Mouse (Mus musculus) midbrain, embryonic 11.5 days (tissue): ENCODE measurements around the gene Mroh7. TPM values are rescaled to one million over a fixed set of nuclear protein-coding genes. Genes with fewer than 3 reads are reported as not detected.
"Not testable (repeated sequence)": the region's sequence is repeated elsewhere in the genome, so short reads cannot be mapped to it uniquely, and the experiment has no call there.

Experiments
- ATAC-seq: fragments of 200-750 bp; cut with Nextera tagmentation; 2 replicates; pipeline ENCODE4 v1.8.0; 2017; ENCODE audit warnings: moderate TSS enrichment, moderate library complexity; ENCODE audit not compliant: low FRiP score
- DNase-seq: peaks from one replicate; pipeline ENCODE4 v3.0.0; 2015; ENCODE audit warnings: low spot score; ENCODE audit errors: missing footprints
- H3K27ac ChIP-seq: fragments of 300-500 bp; sonication (generic); 2 replicates; pipeline ENCODE4 v1.5.1; 2014; ENCODE audit warnings: low read depth, low read length
- H3K27me3 ChIP-seq: fragments of 300-500 bp; sonication (generic); 2 replicates; pipeline ENCODE4 v1.6.1; 2014; ENCODE audit warnings: mild to moderate bottlenecking, low read length, moderate library complexity, mixed read lengths; ENCODE audit not compliant: control insufficient read depth, insufficient read depth
- H3K36me3 ChIP-seq: fragments of 300-500 bp; sonication (generic); 2 replicates; pipeline ENCODE4 v1.6.1; 2014; ENCODE audit warnings: mild to moderate bottlenecking, low read length, moderate library complexity, mixed read lengths; ENCODE audit not compliant: control insufficient read depth, insufficient read depth
- H3K4me1 ChIP-seq: fragments of 300-500 bp; sonication (generic); 2 replicates; pipeline ENCODE4 v1.6.1; 2014; ENCODE audit warnings: low read length; ENCODE audit not compliant: control insufficient read depth, insufficient read depth
- H3K4me2 ChIP-seq: fragments of 300-500 bp; sonication (generic); 2 replicates; pipeline ENCODE4 v1.6.1; 2014; ENCODE audit warnings: mild to moderate bottlenecking, moderate library complexity
- H3K4me3 ChIP-seq: fragments of 300-500 bp; sonication (generic); 2 replicates; pipeline ENCODE4 v1.5.1; 2014; ENCODE audit warnings: low read depth, low read length
- H3K9ac ChIP-seq: fragments of 300-500 bp; sonication (generic); 2 replicates; pipeline ENCODE4 v1.6.1; 2014; ENCODE audit warnings: low read length
- H3K9me3 ChIP-seq: fragments of 300-500 bp; sonication (generic); 2 replicates; pipeline ENCODE4 v1.6.1; 2016; ENCODE audit warnings: low read length; ENCODE audit not compliant: control insufficient read depth
- WGBS: fragments of 180-500 bp; shearing (Covaris S2); extraction: QIAGEN DNeasy Blood & Tissue Kit; methylation state at CpG from one replicate; pipeline ENCODE4 v1.1.7; 2014; 5-methylcytosine and 5-hydroxymethylcytosine counted together
- polyA plus RNA-seq: library from polyadenylated mRNA; unstranded; fragments of >200 nt; fragmentation: Nextera tagmentation; extraction: Ambion mirVana; gene quantifications from 2 replicates; pipeline ENCODE4 v1.2.1, GENCODE M21; 2014

Gene Mroh7
- polyA plus RNA-seq, 1 experiment from 2014 or later = 0.07 TPM

DNA sequence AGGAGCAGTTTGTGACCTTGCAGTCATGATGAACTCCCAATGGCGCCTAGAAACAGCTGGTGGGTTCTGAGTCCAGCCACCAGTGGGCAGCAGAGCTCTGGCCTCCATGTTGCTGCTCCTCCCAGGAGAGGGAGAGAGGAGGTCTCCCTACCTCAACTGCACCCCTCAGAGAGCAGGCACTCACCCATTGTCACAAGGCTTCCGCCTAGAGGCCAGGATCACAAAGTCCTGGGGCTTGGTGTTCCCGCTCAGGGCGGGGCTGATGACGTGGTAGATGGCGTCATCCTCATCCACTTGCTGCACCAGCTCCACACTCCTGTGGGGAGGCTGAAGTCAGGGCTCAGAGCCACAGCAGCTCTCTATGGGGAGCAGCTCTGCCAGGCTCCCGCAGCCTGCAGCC is 19.0 kb upstream of the Mroh7 start:
- H3K27me3 ChIP-seq = no peaks in the 10 kb centered on the region
- ATAC-seq (peak; percentile 89), DNase-seq (peak; percentile 98)
- peak overlapping the region; percentile 33; the same call in 1 of the 2 replicates for H3K9ac ChIP-seq
- peak overlapping the region; percentile 19 for H3K4me2 ChIP-seq
- WGBS = 6% methylated on average over 7 of the region's 7 CpGs
- H3K4me3 ChIP-seq = no peak overlapping the region
- no peaks in the 10 kb centered on the region for H3K9me3 ChIP-seq
- peaks cover 3% of the 10 kb centered on the region; the same call in 1 of the 2 replicates for H3K4me1 ChIP-seq
- no peak overlapping the region for H3K27ac ChIP-seq
- H3K36me3 ChIP-seq = no peaks in the 10 kb centered on the region

GRCm38 (mm10) chr4:106747001-106747580 is 16.4 kb upstream of the Mroh7 start:
- DNase-seq (peak; percentile 70), ATAC-seq (no peak)
- Histone ChIP-seq H3K27me3 (no peaks in the 10 kb centered on the region), H3K9me3 (no peaks in the 10 kb centered on the region), H3K36me3 (no peaks in the 10 kb centered on the region), H3K4me1 (peaks cover 3% of the 10 kb centered on the region; the same call in 1 of the 2 replicates), H3K4me3 (no peak overlapping the region), H3K9ac (no peak overlapping the region), H3K4me2 (no peak overlapping the region), H3K27ac (no peak overlapping the region)
- WGBS = 76% methylated on average over 1 of the region's 1 CpGs

- H3K36me3 ChIP-seq = no peaks in the 10 kb centered on the region
- H3K9me3 ChIP-seq = no peaks in the 10 kb centered on the region
- 75% methylated on average over 7 of the region's 7 CpGs for WGBS
- no peak overlapping the region for H3K27ac ChIP-seq
- no peak overlapping the region for H3K4me3 ChIP-seq
- no peak overlapping the region for H3K9ac ChIP-seq
- H3K4me1 ChIP-seq = peaks cover 3% of the 10 kb centered on the region; the same call in 1 of the 2 replicates
- no peak for ATAC-seq
- DNase-seq = no peak
- no peak overlapping the region for H3K4me2 ChIP-seq
- no peaks in the 10 kb centered on the region for H3K27me3 ChIP-seq
Observed at GRCm38 (mm10) chr4:106745862-106746261, 15.1 kb upstream of the Mroh7 start.

GRCm38 (mm10) chr4:106737904-106738303 is 7.2 kb upstream of the Mroh7 start:
- Histone ChIP-seq H3K4me1 (no peaks in the 10 kb centered on the region), H3K9ac (no peak overlapping the region), H3K27ac (no peak overlapping the region), H3K4me2 (no peak overlapping the region), H3K4me3 (no peak overlapping the region), H3K27me3 (no peaks in the 10 kb centered on the region), H3K36me3 (no peaks in the 10 kb centered on the region), H3K9me3 (no peaks in the 10 kb centered on the region)
- ATAC-seq (no peak), DNase-seq (peak; percentile 45)
- WGBS = 82% methylated on average over 3 of the region's 3 CpGs

GRCm38 (mm10) chr4:106736884-106737283 is 6.2 kb upstream of the Mroh7 start:
- H3K4me3 ChIP-seq, ATAC-seq: not testable (repeated sequence)
- 85% methylated on average over 1 of the region's 1 CpGs for WGBS

DNA sequence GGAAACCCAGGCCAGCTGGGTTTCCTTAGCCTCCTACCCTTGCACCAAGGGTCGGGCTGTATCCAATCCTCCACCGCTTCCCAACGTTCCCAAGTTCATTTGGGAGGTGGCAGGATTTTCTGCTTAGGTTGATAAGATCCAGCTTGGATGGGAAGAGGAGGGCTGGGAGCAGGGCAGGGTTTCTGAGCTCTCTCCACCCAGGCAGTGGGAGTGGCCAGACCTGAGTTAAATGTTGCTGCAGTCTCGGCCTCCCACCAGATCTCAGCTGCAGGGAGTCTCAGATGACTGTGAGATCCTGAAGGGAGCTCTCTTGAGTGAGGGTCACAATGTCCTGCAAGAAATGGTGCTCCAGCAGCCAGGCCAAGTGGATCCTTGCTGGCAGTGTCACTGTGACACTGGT is 2.9 kb upstream of the Mroh7 start, which contains the start of gene Fam151a:
Gene Fam151a, plus strand, starts transcription at position 254 of the 400 bp plus-strand sequence.
- 57% methylated on average over 4 of the region's 4 CpGs for WGBS
- no peak within 1 kb of the TSS for H3K4me2 ChIP-seq
- no peak within 1 kb of the TSS for H3K27ac ChIP-seq
- no peaks in the 10 kb centered on the region for H3K9me3 ChIP-seq
- H3K4me3 ChIP-seq = no peak within 1 kb of the TSS
- no peaks in the 10 kb centered on the region for H3K36me3 ChIP-seq
- peak; percentile 14 for DNase-seq
- H3K9ac ChIP-seq = no peak within 1 kb of the TSS
- H3K27me3 ChIP-seq = no peaks in the 10 kb centered on the region
- no peaks in the 10 kb centered on the region for H3K4me1 ChIP-seq
- ATAC-seq = no peak

More at GRCm38 (mm10) chr4:106736884-106737283, 6.2 kb upstream of the Mroh7 start:
- not testable (repeated sequence) for H3K36me3 ChIP-seq, H3K27ac ChIP-seq, H3K27me3 ChIP-seq, H3K9me3 ChIP-seq, H3K4me2 ChIP-seq, H3K9ac ChIP-seq, DNase-seq, H3K4me1 ChIP-seq

DNA sequence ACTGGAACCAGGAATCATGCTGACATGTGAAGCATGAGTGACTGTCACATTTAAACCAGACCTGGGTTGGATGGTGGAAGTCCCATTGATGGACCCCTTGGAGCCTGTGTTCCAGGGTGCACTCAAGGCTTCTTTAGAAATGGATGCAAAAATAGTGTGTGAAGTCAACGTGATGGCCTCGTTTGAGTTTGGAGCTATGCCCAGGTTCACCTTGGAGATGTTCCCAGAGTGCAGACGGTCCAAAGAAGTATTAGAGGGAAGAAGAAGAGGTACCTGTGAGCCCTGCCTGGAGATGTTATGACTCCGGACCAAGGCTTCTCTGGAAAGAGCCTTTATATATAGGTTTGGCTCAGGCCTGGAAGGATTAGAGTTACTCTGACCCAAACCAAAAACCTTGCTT is 10.1 kb downstream of the Mroh7 start:
- Histone ChIP-seq H3K4me3 (no peak overlapping the region), H3K4me2 (no peak overlapping the region), H3K27ac (no peak overlapping the region), H3K4me1 (no peaks in the 10 kb centered on the region), H3K27me3 (no peaks in the 10 kb centered on the region), H3K9ac (no peak overlapping the region), H3K9me3 (no peaks in the 10 kb centered on the region), H3K36me3 (no peaks in the 10 kb centered on the region)
- ATAC-seq = no peak
- no peak for DNase-seq
- 90% methylated on average over 4 of the region's 4 CpGs for WGBS

GRCm38 (mm10) chr4:106713622-106714021 is 17.1 kb downstream of the Mroh7 start:
- no peak for DNase-seq
- 95% methylated on average over 6 of the region's 6 CpGs for WGBS
- Histone ChIP-seq H3K9ac (no peak overlapping the region), H3K27me3 (no peaks in the 10 kb centered on the region), H3K4me3 (no peak overlapping the region), H3K9me3 (no peaks in the 10 kb centered on the region), H3K4me1 (no peaks in the 10 kb centered on the region), H3K36me3 (no peaks in the 10 kb centered on the region), H3K4me2 (no peak overlapping the region), H3K27ac (no peak overlapping the region)
- ATAC-seq = no peak

- WGBS = 2% methylated on average over 8 of the region's 8 CpGs
- Histone ChIP-seq H3K27me3 (no peaks in the 10 kb centered on the region), H3K4me3 (no peak overlapping the region), H3K9ac (no peak overlapping the region), H3K4me1 (peaks cover 11% of the 10 kb centered on the region), H3K27ac (no peak overlapping the region), H3K9me3 (no peaks in the 10 kb centered on the region), H3K4me2 (no peak overlapping the region), H3K36me3 (no peaks in the 10 kb centered on the region)
- ATAC-seq = peak; percentile 62; the same call in 1 of the 2 replicates
- peak; percentile 97 for DNase-seq
Observed at GRCm38 (mm10) chr4:106708408-106708807, 22.3 kb downstream of the Mroh7 start.
